Mouse (Mus musculus) B cell, adult 2 months (primary cell): Measurements from ENCODE around the gene Smarcd3.

ENCODE experiments used
- DNase-seq, 2 experiments: peaks; one replicate each; pipeline ENCODE4 v3.0.0; 2022

Smarcd3 gene

DNA sequence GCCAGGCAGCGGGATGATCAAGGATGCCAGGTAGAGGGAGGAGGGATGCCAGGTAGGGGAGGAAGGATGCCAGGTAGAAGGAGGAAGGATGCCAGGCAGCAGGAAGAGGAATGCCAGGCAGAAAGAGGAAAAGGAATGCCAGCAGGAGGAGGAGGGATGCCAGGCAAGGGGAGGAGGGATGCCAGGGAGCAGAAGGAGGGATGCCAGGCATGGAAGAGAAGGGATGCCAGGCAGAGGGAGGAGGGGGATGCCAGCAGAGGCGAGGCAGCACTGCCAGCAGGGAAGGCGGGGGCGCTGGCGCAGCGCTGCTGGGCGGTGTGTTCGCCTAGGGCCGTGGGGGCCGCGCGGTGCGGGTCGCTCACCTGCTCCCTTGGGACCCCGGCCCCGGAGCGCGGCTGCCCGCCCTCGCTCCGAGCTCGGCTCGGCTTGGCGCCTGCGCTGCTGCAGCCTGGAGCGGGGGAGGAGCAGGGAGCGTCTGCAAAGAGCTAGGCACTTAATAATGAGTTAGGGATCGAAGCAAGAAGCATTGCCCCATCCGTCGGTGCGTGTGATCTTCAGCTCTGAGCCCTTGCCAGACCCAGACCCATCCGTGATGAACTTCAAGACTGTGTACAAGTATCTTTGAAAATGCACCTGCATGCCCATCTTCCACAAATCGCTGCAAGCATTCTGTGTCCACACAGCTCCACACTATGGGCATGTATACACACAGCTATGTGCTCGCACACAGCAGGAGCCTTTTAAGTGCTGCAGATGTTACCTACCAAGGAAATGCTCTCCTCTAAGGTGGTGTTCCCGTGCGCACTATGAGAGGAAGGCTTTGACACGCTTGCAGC is at the start of gene Smarcd3:
Gene Smarcd3, minus strand, starts transcription at position 426 of the 836 bp plus-strand sequence.
- DNase-seq = no peak

DNA sequence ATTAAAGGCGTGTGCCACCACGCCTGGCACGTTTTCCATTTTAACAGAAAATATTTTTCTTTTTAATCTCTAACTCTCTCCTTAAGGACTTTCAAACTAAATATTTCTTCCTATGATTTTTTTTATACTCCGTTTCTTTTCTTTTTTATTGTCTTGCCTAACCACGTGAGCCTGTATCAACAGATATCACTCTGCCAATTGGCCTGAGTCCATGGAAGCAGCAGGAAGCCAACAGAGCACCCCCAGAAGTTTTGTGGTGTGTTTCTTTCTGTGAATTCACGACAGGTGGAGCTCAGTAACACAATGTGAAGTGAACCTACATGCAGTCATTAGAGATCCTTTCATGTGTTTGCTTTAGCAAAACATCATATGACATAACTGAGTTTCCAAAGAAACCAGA is 37.2 kb upstream of the Smarcd3 start:
- no peak for DNase-seq

DNA sequence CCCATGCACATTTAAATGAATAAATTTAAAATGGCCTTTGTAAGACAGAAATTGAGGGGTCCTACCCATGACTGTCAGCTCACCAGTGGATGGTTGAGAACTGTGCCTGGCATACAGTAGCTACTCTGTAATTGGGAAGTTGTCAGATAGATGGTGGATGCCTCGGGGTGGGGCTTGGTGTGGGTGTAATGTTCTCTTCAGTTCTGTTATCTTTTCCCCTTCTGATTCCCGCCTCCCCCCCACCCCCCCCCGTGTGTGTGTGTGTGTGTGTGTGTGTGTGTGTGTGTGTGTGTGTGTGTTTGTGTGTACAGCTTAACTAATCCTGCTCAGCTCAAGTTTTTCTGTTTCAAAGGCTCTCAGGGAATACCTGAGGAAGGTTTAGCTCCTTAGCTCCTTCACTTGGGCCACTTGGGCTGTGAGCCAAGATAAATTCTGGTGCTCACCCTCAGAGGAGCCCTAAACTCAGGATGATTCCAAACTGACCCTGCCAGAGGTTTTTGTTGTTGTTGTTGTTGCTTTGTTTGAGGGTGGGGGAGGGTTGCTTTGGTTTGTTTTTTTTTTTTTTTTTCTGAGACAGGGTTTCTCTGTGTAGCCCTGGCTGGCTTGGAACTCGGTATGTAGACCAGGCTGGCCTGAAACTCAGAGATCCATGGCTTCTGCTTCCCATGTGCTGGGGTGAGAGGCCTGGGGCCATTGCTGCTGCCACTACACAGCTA is 35.7 kb upstream of the Smarcd3 start:
- no peak for DNase-seq

DNA sequence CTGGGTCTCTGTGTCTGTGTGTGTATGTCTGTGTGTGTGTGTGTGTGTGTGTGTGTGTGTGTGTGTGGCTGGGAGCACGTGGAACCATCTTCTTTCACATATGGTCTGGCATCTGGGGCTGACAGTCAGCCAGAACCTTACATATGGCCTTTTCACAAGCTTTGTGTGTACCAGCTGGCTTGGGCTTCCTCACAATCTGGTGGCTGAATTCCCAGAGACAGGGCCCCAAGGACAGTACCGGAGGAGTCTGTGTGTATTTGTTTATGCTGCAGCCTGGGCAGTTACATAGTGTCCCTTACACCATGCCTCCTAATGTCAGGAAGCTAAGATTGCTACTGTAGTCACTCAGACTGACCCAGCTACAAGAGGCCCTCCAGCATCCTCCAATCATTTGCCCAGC is 32.9 kb upstream of the Smarcd3 start:
- DNase-seq = no peak

DNA sequence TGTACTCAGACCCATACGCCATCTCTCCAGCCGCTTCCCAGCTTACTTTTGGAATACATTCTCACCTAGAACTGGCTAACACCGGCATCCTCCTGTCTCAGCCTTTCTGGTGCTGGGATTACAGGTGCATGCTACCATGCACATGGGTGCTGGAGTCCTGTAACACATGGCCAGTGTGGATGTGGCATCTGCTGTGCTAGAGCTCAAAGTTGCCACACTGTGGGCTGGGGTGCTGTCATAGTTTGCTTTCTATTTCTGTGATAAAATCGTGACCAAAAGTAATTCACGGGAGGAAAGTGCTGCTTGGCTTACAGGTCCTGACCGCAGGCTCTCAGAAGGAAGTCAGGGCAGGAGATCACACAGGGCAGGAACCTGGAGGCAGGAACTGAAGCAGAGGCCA is 30.3 kb upstream of the Smarcd3 start:
- no peak for DNase-seq

DNA sequence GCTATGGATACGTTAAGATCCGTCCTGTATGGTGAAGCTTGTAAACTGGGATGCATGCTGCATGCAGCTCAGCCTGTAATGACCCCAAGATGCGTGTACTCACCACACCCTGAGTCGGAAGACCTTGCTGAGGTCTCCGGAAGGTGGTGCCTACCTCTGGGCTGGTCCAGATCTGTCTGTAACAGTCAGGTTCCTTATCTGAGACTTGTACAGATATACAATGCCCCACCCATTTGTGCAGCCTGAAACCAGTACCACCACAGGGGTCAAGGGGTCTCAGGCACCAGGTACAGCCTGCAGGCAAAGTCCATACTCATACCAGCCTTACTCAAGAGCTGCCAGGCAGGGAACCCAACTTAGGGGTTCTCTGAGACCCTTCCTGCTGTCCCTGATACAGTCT is 28.6 kb upstream of the Smarcd3 start:
- no peak for DNase-seq

DNA sequence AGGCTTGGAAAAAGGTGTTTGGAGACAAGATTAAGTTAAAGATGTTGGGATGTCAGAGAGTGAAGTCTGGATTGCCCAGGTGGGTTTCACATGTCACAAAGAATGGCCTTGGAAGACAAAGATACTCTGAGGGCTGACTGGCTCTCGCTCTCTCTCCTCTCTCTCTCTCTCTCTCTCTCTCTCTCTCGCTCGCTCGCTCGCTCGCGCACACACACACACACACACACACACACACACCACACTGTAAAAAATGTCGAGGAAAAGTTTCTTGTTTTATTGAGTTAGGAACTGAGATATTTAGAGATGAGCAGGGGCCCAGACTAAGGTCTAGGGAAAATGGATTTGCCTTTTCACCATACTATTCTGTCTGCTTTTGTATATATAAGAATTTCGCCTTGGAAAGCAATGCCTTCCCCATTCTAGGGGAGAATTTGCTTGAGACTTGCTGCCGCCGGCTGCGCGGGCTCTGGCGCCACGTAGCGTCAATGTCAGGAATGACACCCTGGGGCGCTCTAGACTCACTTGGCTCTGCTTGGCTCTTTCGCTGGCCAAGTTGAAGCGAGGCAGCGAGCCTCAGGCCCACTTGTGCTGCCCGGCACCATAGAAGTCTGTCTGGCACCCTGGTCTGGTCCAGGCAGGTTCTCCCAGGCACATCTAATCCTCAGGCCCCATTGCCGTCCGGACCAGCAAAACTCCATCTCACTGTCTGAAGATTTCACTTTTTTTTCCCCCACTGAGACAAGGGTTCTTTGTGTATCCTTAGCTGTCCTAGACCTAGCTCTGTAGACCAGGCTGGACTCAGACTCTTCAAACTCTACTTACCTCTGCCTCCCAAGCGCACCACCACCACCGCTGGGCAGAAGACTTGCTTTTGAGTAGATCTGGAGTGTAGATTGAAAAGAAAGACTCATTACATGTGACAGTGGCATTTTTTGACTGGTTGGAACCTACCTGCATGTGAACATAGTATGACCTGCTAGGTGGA is 27.8 kb upstream of the Smarcd3 start:
- peak; percentile 75 to 78 for DNase-seq

DNA sequence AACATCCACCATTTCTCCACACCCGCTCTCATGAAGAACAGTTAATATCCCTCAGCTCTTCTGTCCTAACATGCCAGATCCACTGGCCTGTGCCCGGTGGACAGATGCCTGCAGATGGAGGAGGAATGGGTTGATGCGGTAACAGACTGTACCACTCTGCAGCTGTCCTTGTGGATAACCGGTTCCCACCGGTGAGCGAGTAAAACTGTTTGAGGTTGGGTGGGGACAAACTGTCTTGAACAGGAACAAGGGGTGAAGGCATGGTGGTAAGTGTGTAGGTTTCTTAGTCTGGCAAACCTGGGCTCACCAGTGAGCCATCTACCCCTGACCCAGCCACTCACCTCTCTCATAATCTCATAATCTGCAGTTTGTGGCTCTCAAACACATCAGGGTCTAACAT is 27.1 kb upstream of the Smarcd3 start:
- no peak for DNase-seq

DNA sequence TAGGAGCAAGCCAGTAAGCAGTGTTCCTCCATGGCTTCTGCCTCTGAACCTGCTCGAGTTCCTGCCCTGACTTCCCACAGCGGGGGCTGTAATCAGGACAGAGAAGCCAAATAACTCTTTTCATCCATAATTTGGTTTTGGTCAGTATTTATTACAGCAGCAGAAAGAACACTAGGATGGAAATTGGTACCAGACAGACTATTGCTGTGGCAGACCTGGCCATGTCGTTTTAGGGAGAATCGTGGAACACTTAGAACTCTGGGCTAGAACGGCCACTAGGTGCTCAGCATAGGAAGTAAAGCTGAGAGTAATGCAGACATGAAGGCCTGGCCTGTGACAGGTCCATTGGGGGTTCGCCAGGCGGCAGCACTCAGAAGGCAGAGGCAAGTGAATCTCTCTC is 25.5 kb upstream of the Smarcd3 start:
- no peak for DNase-seq

DNA sequence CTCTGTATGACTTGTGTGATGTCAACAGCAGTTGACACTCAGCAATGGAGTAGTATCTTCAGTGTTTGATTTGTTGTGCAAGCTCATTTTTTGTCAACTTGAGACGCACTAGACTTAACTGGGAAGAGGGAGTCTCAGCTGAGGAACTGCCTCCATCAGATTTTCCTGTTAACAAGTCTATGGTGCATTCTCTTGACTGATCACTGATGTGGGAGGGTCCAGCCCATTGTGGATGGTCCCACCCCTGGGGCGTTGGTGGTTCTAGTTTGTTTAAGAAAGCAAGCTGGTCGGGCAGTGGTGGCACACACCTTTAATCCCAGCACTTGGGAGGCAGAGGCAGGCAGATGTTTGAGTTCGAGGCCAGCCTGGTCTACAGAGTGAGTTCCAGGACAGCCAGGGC is 25.0 kb upstream of the Smarcd3 start:
- DNase-seq = no peak

DNA sequence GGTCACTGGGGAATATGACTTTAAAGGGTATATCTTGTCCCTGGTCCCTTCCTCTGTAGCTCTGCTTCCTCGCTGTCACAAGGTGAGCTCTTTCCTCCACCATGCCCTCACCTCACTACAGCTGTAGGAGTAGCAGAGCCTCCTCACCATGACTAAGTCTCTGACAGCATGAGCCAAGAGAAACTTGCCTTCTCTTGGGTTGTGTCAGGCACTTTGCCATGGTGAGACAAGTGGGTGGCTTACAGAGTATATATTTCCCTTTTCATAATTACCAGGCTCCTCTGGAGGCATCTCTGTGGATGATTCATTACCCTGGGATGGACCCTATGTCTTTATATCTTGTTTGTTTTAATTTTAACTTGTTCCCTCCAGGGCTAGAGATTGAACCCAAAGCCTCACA is 21.2 kb upstream of the Smarcd3 start:
- DNase-seq = no peak

DNA sequence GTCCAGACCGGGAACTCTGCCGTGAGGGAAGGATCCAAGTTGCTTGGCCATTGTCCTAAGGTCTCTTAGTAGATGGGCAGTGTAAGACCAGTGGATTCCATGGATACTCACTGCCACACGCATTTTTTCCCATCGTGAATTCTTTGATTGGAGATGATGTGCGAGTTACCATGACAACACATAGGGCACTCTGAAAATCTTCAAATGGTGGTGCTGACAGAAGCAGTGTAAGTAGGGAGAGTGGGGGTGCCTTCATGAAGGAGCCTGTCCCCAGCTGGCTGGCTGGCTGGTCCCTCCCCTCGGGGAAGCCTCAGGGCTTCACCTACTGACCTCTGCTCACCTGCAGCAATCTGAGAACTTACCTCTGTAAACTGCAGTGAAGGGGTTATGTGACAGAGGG is 14.9 kb upstream of the Smarcd3 start:
- no peak for DNase-seq

DNA sequence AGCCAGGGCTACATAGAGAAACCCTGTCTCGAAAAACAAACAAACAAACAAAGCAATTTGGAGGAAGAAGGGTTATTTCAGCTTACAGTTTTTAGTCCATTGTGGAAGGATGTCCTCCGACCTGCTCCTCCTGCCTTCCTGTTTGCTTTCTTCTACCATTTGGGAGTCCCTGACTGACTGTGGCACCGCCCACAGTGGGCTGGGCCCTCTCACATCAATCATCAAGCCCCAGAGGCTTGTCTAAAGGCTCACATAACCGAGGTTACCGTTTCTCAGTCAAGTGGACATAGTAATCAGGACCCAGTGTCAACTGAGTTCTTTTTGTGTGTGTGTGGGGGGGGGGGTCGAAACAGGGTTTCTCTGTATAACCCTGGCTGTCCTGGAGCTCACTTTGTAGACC is 13.9 kb upstream of the Smarcd3 start:
- no peak for DNase-seq

DNA sequence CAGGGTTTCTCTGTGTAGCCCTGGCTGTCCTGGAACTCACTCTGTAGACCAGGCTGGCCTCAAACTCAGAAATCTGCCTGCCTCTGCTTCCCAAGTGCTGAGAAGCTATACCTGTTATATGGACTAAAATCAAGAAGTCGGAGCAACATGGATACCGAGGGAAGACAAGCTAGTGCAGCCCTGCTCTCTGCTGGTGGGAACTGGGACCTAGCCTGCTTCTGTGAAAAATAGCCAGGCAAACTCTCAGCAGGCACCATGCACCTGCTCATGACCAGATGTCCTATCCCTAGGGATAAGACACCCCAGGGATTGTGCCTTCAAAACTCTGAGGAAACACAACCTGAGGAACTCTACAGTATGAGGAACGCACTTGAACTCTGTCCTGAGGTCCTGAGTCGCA is 12.8 kb upstream of the Smarcd3 start:
- no peak for DNase-seq

DNA sequence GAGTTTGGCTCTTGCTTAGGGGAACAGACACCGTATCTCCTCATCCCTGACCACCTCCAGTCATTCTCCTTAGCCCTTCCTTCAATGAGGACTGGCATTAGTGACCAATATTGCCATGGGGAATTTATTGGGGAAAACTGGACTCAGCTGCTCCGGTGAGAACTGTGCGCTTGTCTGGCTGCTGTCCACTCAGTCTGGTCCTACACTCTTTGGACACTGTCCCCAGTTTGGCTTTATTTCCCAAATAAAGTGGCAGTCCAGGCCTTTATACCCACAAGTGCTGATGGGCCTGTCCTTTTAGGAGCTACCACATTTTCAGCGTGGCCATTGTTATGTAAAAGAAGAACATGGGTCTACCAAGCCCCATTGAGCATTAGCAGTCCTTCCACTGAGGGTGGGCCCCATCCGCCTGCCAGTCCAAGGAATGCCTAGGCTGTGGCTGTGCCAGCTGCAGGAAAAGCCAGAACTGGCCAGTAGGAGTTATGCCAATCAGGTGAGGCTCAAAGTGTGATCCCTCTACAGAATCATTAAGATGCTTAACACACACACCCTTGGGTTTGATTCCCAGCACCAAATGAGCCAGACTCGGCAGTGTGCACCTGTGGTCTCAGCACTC is 11.4 kb upstream of the Smarcd3 start:
- no peak for DNase-seq

DNA sequence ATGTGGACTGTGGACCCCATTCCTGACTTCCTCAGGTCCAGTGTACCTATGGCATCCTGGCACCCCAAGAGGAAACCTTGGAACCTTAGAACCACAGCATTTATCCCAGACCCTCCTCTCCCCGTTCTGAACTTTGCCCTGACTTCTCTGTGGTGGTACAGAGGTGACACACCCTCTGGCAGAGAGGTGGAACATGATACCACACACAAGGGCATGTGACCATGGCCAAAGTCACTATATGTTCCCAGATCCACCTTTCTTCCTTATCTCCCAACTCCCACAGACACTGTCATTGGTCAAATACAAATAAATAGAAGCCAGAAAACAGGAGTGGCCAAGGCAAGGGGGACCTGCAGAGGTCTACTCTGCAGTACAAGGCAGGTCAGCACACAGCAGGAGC is 10.9 kb upstream of the Smarcd3 start:
- DNase-seq = no peak

DNA sequence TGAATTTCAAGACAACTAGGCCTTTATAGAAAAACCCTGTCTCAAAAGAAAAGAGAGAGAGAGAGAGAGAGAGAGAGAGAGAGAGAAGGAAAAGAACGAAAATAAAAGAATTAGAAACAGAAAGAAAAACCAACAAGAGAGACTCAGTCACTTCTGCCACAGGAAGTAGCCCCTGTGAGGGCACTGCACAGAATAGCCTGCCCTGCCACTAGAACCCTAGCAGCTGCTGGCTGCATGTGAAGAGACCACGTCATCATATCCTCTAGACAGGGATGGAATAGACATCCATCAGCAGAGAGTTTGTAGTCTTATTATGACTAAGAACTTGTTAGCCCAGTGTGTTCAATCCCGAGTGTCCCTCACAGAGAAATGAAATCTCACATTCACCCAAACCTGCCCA is 5.5 kb upstream of the Smarcd3 start:
- DNase-seq = no peak

DNA sequence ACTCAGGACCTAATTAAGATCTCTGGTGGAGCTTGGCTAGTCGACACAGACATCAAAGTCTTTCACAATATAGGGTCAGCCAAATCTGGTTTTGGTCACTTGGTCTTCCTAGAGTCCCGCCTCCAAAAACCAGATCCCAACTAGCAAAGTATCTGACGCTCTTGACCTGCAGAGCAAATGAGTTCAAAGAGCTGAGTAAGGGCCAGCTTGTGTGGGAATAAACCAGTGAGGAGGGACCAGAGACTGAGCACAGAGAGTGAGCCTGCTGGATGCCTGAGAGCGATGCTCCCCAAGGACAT is 560 bp upstream of the Smarcd3 start:
- no peak for DNase-seq

DNA sequence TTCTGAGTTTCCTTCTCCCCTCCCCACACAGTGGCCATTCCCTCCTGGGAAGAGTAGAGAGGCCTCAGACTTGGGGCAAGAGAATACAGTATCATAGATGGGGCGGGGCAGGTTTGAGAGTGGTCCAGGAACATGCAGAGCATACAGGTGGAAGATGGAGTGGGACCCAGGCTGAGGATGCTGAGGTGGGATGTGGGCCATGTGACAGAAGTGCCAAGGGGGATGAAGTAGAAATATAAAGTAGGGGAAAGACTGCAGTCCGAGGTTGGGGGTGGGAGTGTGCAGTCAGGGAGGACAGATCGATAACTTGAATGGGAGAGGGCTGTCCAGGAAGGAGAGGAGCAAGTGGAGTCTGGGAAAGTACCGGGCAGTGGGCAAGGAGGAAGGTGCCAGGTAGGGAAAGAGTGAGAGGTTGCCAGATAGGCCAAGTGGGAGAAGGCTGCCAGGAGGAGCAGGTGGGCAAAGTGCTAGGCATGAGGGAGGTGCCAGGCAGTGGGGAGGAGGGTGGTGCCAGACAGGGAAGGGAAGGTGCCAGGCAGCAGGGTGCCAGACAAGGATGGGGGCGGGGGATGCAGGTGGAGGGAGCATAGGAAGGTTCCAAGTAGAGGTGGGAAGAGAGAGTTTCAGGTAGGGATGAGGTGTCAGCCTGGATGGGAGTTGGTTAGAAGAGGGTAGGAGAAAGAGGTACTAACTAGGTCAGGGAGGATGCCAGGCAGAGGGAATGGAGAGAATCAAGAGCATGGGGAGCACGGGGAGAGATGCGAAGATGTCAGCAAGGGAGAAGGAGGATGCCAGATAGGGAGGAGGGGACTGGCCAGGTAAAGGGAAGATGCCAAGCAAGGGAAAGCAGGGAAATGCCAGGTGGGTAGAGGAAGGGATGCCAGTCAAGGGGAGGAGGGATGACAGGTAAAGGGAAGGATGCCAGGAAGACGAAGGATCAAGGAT is 898 bp downstream of the Smarcd3 start:
- no peak for DNase-seq

DNA sequence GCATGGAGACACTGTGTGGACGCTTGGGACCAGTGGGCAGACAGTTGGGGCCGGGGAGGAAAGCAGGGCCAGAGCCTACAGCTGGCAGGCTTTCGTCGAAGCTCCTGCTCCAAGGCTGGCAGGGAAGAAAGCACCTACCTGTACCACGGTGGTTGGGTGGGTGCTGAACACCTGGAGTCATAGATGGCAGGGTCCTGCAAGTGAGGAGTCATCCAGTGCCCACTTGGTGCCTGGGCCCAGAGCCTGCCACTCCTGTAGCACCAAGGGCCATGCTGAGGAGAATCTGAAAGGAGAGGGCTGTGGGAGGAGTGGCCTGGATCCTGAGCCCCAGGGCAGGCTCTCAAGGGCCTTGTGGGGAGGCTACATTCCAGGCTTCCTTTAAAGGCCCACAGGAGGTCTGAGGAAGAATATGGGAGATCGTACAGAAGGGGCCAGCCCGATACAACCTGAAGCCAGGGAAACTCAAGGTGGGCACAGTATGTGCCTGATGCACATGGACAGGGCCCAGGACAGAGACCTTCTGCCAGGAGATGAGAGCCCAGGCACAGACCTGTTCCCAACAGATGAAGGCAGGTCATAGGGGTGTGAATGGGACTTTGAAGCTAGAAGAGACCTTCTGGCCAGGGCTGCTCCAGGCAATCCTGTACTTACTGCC is 1.7 kb downstream of the Smarcd3 start:
- DNase-seq = no peak

DNA sequence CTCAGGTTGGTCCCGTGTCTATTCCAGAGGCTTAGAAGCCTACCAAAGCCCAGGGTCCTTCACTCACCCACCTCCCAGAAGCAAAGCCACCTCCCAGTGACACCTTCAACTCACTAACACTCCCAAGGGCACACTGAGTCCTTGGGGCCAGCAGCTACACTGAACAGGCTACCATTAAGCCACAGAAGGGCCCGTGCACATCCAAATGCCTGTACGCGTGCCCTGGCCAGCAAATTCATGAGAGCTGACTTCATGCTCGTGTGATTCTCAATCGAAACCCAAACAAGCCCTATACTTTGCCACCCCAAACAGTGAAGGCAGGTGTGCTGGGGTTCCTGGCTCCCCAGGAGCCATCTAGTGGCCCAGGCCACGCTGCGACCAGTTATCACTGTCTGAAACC is 3.6 kb downstream of the Smarcd3 start:
- DNase-seq = no peak
